Mouse (Mus musculus) adrenal gland, postnatal 36 days (tissue): ENCODE data around the gene Prss23. TPM values are rescaled to one million over a fixed set of nuclear protein-coding genes. Genes with fewer than 3 reads are reported as not detected.

Experiments used
- DNase-seq, 2 experiments: peaks; one replicate each; pipeline ENCODE4 v3.0.0; 2021; ENCODE audit warnings: mixed read lengths in 1 of 2
- long read RNA-seq, 2 experiments: library from polyadenylated mRNA; stranded (forward); transcript quantifications; one replicate each; pipeline ENCODE4 v2.0.0; 2021; ENCODE audit warnings: borderline sequencing depth in 2 of 2
- total RNA-seq, 2 experiments: library from RNA; stranded (reverse); gene quantifications; 2 replicates each; pipeline ENCODE4 v1.2.3; 2021

The Prss23 gene
- 10 to 100 TPM; 17.7 to 29.7 TPM for total RNA-seq
- long read RNA-seq, experiment 1, transcript Prss23-201 (2 exons, 3,228 nt) = major isoform, 21 of 33 reads
- long read RNA-seq, experiment 1, transcript Prss23-205 (2 exons, 682 nt) = minor isoform, 6 of 33 reads
- long read RNA-seq, experiment 1, partial matches to known transcripts = 0 of 33 reads
- long read RNA-seq, experiment 1, other reads (novel, unspliced or antisense) = 6 of 33 reads
- long read RNA-seq, experiment 2, transcript Prss23-201 (2 exons, 3,228 nt) = major isoform, 5 of 7 reads
- long read RNA-seq, experiment 2, partial matches to known transcripts = 0 of 7 reads
- long read RNA-seq, experiment 2, other reads (novel, unspliced or antisense) = 1 of 7 reads

DNA sequence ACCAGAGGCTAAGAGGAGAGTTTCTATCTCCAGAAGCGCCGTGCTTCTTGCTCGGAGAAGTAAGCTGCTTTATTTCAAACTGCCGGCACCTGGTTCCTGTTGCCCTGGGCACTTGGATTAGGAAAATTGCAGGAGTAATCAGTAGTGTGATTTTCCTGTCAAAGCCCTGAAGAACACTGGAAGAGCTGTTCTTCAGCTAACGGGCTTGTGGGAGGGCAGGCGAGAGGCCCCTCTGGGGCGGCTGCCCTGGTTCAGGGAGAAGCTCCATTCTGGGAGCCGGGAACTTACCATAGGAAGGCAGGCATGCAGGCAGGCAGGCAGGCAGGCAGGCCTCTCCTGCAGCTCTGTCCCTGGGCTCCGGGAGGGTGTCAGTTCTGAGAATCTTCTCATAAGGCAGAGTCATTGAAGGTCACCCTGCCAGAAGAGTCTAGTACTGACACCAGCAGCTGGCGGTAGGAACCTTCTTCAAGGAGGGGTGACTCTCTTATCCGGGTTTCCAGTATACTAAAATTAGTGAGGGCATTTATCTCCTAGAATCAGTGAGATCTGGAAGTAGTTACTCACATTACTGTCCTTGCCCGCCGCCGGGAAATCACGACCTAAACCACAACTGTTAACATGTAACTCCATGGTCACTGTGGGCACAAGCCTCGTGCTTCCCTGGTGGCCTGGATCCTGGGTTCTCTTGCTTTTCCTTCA lies at the start of gene Prss23:
TSS of gene Prss23 (minus strand) at position 457 of the 699 bp plus-strand sequence.
- DNase-seq = peak; percentile 5 to 19

DNA sequence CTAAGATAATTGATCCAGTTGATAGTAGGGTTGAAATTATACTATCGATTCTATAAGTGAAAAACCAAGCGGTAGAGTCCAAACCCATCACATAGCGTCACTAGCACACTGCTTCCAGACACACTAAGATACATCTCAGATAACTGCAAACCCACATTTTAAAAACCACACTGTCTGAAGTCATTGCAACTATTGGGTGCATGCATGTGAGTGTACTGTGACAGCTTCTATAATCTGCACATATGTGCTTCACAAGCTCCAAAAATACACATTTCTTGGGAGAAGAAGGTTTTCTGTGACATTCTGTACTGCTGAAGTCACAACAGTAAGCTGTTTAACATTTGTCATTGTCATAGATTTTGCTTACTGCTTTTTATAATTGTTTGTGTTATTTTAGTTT lies 49.1 kb upstream of the Prss23 start:
- no peak for DNase-seq

DNA sequence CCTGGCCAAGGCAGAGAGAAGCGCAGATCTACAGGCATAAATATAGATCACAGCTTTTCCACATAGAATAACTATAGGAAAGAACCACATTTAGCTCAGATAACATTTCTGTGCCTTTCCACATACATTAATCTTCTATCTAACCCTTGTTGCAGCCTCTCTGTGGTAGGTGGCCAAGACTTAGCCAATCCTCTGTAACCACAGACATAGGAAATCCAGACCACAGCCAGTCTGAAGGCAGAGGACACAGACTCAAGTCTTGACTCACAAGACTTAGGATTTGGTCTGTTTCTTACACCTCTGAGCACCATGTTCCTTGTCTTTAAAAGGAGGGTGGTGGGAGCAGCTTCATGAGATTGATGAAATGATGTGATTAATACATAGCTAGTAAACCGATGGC lies 37.6 kb upstream of the Prss23 start:
- DNase-seq = no peak

GRCm38 (mm10) chr7:89563501-89563900 lies 36.5 kb upstream of the Prss23 start:
- peak; percentile 67 to 70 for DNase-seq

- DNase-seq = no peak
Measured at GRCm38 (mm10) chr7:89562140-89562539, 35.2 kb upstream of the Prss23 start.

- DNase-seq = peak; percentile 66 to 74
Measured at GRCm38 (mm10) chr7:89560939-89561338, 34.0 kb upstream of the Prss23 start.

DNA sequence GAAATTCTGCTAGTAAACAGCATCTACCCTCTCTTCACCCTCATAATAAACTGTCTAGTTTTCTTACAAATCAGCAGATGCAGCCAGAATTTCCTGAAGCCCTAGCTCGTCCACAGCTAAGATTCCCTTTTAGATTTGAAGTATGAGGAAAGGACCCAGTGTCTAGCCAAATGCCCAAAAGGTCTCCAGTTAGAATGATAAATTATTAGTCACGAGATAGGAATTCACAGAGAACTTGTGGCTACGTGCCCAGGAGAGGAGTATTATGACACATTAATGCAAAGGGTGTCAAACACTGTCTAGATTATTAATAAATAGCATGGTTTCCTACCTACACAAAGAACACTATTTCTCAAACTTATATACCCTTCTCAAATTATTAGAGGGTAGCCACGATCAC lies 32.6 kb upstream of the Prss23 start:
- peak; percentile 27 to 31 for DNase-seq

GRCm38 (mm10) chr7:89559105-89559504 lies 32.1 kb upstream of the Prss23 start:
- DNase-seq = no peak

- DNase-seq = no peak
Measured at GRCm38 (mm10) chr7:89558446-89559039, 31.6 kb upstream of the Prss23 start.

DNA sequence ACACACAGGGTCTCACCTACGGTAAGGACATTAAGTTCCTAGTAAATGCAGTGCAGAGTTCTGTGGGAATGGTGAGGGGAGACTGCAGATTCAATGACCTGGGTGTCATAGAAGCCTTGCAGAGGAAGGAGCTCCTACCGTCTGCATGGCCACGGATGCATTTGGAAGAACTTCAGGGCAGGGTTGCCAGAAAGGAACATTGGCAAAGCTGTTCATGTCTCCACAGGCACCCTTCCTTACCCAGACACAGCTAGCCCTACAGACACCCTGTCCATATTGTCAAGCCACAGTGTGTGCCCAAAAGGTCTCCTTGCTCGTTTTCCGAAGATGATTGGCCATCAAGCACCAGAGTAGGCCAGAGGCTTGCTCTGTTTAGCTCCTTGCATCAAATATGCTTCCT lies 30.1 kb upstream of the Prss23 start:
- no peak for DNase-seq

GRCm38 (mm10) chr7:89556652-89557051 lies 29.7 kb upstream of the Prss23 start:
- no peak for DNase-seq

GRCm38 (mm10) chr7:89555170-89555569 lies 28.2 kb upstream of the Prss23 start:
- no peak for DNase-seq

- DNase-seq = no peak
Measured at GRCm38 (mm10) chr7:89554068-89554467, 27.1 kb upstream of the Prss23 start.

- no peak for DNase-seq
Measured at GRCm38 (mm10) chr7:89540976-89541375, 14.0 kb upstream of the Prss23 start.

DNA sequence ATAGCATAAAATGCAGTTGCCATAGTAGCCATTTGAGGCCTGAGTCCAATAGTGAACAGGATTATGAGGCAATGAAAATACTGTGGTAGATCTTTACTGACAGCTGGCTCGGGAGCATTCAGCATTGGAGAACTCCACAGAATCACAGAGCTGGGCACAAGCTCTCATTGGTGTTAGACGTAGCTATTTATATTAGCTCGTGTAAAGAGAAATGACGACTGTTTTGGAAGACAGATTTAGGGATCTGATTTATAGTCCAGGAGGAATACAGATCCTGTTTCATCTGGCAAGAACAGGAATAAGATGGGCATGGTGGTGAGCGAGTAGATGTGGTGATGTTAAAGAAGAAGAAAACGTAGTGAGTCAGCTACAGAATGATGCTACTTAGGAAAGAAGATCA lies 12.4 kb upstream of the Prss23 start:
- DNase-seq = no peak

DNA sequence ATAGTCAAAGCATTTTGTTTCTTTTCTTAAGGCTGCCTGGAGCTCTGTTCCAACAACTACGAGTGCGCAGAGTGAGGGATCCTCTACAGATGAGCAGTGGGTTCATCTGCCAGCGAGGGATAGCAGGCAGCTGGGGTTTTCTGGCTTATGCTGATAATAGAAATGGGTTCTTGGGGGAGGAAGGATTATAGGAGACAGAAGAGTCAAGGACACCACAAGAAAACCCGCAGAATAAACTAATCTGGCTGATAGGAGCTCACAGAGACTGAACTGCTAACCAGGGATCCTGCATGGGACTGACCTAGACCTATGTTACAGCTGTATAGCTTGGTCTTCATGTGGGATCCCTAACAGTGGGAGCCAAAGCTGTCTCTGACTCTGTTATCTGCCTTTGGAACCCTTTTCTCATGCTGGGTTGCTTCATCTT lies 456 bp upstream of the Prss23 start:
- DNase-seq = no peak

DNA sequence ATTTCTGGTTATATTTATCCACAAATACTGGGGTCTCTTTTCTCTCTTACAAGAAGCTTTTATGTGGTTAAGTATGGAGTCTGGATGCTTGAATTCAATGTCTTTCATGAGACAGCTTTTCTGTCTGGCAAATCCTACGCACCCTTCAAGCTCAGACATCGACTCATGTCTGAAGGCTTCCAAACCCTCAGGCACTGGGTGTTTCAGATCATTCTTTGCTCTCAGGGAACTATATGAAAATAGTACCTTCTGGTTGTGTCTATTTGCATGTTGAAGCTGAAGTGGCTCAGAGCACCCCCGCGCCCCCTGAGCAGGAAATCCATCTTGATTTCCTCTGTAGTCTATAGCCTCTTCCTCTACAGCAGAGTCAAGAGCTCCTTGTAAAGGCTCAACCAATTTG lies 3.2 kb downstream of the Prss23 start:
- no peak for DNase-seq

GRCm38 (mm10) chr7:89522170-89522569 lies 4.8 kb downstream of the Prss23 start:
- no peak for DNase-seq

DNA sequence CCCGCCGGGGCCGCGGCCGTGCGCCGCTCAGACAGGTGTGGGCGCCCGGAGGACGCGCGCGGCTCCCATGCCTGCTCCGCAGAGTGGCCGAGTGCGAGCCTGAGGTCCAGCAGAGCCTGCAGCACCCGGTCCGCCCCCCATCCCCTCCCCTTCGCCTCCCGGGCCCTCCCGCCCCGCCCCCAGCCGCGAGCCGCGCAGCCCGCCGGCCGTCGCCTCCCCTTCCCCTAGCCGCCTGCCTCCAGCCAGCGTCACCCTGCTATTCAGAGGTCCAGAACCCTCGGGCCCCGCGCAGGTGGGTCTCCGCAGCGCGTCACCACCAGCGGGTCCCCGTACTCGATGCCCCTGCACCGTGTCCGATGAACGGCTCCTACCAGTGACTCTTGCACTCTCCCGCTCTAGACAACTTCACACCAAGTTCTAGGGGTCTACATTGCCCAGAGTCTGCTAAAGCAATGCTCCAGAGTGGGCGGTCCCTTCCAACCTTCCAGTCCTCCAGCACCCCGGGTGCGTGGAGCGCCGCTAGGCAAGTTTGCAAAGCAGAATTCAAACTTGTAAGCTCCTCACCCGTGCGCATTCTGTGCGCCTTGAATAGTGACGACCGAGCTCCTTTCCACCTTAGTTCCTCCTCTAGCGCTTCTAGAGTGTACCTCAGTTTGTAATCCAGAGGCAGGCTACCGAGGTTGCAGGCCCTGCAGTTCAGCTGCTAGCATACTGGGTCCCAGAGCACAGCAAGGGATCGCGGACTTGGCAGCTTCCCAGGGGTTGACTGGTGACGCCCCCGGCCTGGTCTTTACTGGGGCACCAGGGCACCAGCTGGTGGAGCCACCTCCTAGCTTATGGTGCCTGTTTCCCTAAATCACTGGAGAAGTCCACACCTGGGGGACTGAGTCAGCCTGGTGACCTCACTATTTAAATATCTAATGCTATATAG lies 9.3 kb downstream of the Prss23 start:
- peak; percentile 70 to 80 for DNase-seq

DNA sequence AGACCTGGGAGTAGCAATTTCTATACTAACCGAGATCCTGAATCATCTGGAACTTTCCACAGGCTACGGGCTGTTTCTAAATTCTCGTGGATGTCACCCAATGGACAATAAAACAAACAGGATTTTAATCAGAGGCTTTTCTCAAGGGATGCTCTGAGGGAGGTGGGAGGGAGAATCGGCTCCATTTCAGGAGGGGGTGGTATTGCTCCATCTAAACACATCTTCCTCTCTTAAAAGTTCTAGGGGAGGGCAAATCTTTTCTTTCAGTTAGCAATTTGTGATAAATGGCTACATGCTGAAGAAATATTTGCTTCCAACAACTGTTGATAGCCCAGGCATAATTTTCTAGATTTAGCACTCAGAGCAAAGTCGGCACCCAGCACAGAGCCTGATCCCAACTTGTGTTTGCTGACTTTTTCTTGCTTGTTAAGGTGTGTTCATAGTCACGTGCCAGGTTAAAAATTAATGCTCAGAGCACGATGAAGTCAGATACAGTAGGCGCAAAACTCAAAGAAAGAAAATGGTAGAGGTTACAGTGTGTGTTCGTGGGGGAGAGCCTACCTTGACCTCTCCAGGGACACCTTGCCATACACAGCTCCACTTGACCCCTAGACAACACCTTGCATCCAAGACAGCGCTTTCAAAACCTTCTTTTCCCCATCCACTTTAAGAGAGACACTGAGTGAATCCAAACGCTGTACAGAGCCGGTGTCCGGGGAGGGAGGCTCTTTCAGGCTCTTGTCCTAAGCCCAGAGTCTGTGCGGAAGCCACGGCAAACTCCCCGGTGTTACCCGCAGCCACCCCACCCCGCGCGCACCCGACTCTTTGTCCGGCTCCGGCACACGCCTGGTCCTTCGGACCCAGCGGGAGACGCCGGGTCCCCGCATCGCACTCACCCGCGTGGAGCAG lies 10.2 kb downstream of the Prss23 start:
- DNase-seq = no peak

- DNase-seq = no peak
Measured at GRCm38 (mm10) chr7:89511921-89512514, 15.0 kb downstream of the Prss23 start.
